In the genomic region with DNA sequence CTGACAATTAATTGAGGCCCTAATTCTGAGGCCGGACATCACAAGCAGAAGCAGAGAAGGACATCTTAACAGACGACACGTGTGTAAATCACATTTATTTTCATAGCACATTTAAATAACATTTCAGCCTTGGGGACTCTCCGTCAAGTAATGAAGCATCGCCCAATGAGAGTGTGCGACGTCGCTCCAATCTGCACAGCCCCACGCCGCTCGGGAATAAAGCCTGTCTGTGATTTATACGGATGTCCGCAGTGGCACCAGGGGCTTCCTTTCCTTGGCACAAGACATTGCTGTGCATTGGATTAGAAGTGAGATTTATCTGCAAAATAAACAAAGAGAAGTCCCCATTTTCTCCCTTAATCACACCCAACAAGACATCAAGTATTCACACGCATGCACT, we compare ENCODE assay signal across 24 mouse cellular contexts.
DNase-seq lines count a peak whose midpoint lies in the region; ATAC-seq lines count a peak whose summit lies in the region.
"Had no signal": no experiment of that assay in that cellular context is flagged by ENCODE, and none has a peak within 500 bp of the region (broad histone marks: within the 10 kb centered on the region; RNA-seq: fewer than 3 reads in every experiment).

No protein-coding gene starts in this region.

- no peak for ATAC-seq in embryonic facial prominence, embryonic 13.5 days (ENCODE audit: insufficient number of reproducible peaks, insufficient read depth, low FRiP score, low TSS enrichment, low read depth)
- ATAC-seq in embryonic facial prominence, embryonic 15.5 days (ENCODE audit: insufficient number of reproducible peaks, low FRiP score, low TSS enrichment, low read depth), result no peak
- no peak for ATAC-seq in limb, embryonic 15.5 days (ENCODE audit: insufficient number of reproducible peaks, low FRiP score, low TSS enrichment, low read depth)
- peak; percentile 41; the same call in 1 of the 2 replicates for ATAC-seq in neural tube, embryonic 15.5 days (ENCODE audit: low FRiP score)
- no peak for ATAC-seq in inflammation-experienced regulatory T-cells, adult 6 months
- ATAC-seq: forebrain, embryonic 14.5 days; forebrain, embryonic 16.5 days; Patski had no signal

- no peaks in the 10 kb centered on the region for H3K9me3 ChIP-seq in embryonic facial prominence, embryonic 13.5 days
- H3K9me3 ChIP-seq in embryonic facial prominence, embryonic 10.5 days, result no peaks in the 10 kb centered on the region
- H3K9me3 ChIP-seq in embryonic facial prominence, embryonic 15.5 days (replicated peaks), result no peaks in the 10 kb centered on the region
- H3K9me3 ChIP-seq in limb, embryonic 15.5 days, result no peaks in the 10 kb centered on the region
- no peaks in the 10 kb centered on the region for H3K9me3 ChIP-seq in neural tube, embryonic 15.5 days (replicated peaks)
- H3K9me3 ChIP-seq: forebrain, embryonic 10.5 days; forebrain, embryonic 12.5 days; G1E had no signal

- no peak overlapping the region for H3K4me2 ChIP-seq in embryonic facial prominence, embryonic 13.5 days
- no peak overlapping the region for H3K4me2 ChIP-seq in embryonic facial prominence, embryonic 15.5 days (replicated peaks)
- no peak overlapping the region for H3K4me2 ChIP-seq in limb, embryonic 15.5 days
- peak overlapping the region; percentile 23 for H3K4me2 ChIP-seq in neural tube, embryonic 15.5 days
- H3K4me2 ChIP-seq: forebrain, embryonic 12.5 days had no signal

- no peak overlapping the region for H3K4me3 ChIP-seq in embryonic facial prominence, embryonic 13.5 days
- no peak overlapping the region for H3K4me3 ChIP-seq in embryonic facial prominence, embryonic 10.5 days
- no peak overlapping the region for H3K4me3 ChIP-seq in embryonic facial prominence, embryonic 15.5 days (replicated peaks)
- H3K4me3 ChIP-seq in limb, embryonic 15.5 days, result no peak overlapping the region
- no peak overlapping the region for H3K4me3 ChIP-seq in neural tube, embryonic 15.5 days (replicated peaks)
- H3K4me3 ChIP-seq: erythroblast, embryonic 14.5 days; forebrain, embryonic 10.5 days; forebrain, embryonic 12.5 days had no signal

- H3K9ac ChIP-seq in embryonic facial prominence, embryonic 13.5 days, result no peak overlapping the region
- no peak overlapping the region for H3K9ac ChIP-seq in embryonic facial prominence, embryonic 15.5 days
- no peak overlapping the region for H3K9ac ChIP-seq in limb, embryonic 15.5 days
- H3K9ac ChIP-seq in neural tube, embryonic 15.5 days (replicated peaks), result no peak overlapping the region
- H3K9ac ChIP-seq: forebrain, embryonic 12.5 days had no signal

- no peaks in the 10 kb centered on the region for H3K36me3 ChIP-seq in embryonic facial prominence, embryonic 13.5 days
- H3K36me3 ChIP-seq in embryonic facial prominence, embryonic 10.5 days (replicated peaks), result no peaks in the 10 kb centered on the region
- no peaks in the 10 kb centered on the region for H3K36me3 ChIP-seq in embryonic facial prominence, embryonic 15.5 days
- H3K36me3 ChIP-seq in limb, embryonic 15.5 days, result no peaks in the 10 kb centered on the region
- no peaks in the 10 kb centered on the region for H3K36me3 ChIP-seq in neural tube, embryonic 15.5 days
- H3K36me3 ChIP-seq: forebrain, embryonic 10.5 days; forebrain, embryonic 12.5 days; G1E had no signal

- DNase-seq in embryonic facial prominence, embryonic 10.5 days (ENCODE audit: low spot score), result no peak
- DNase-seq in ovary, postnatal 10 days (ENCODE audit: low spot score), result no peak
- DNase-seq: adrenal gland, adult 8-10 months; adrenal gland, postnatal 14 days; adrenal gland, postnatal 36 days; B cell, adult 2 months; cerebellum, adult 11-12 months; cerebellum, adult 2 months; cerebellum, adult 9-10 months; cerebellum, postnatal 10 days; cerebellum, postnatal 25 days had no signal

- 88% methylated on average over 14 of the region's 14 CpGs for WGBS in embryonic facial prominence, embryonic 13.5 days
- 91% methylated on average over 14 of the region's 14 CpGs for WGBS in embryonic facial prominence, embryonic 10.5 days
- WGBS in embryonic facial prominence, embryonic 15.5 days, result 82% methylated on average over 14 of the region's 14 CpGs
- WGBS in limb, embryonic 15.5 days, result 71% methylated on average over 14 of the region's 14 CpGs
- 35% methylated on average over 14 of the region's 14 CpGs for WGBS in neural tube, embryonic 15.5 days

- H3K4me1 ChIP-seq in embryonic facial prominence, embryonic 13.5 days, result no peaks in the 10 kb centered on the region
- no peaks in the 10 kb centered on the region for H3K4me1 ChIP-seq in embryonic facial prominence, embryonic 10.5 days
- no peaks in the 10 kb centered on the region; the same call in 1 of the 2 replicates for H3K4me1 ChIP-seq in embryonic facial prominence, embryonic 15.5 days
- H3K4me1 ChIP-seq in limb, embryonic 15.5 days, result peaks cover 28% of the 10 kb centered on the region; the same call in 1 of the 2 replicates
- H3K4me1 ChIP-seq in neural tube, embryonic 15.5 days, result 0 out of 2 replicates have a peak, but pooled peaks cover 4% of the 10 kb centered on the region
- H3K4me1 ChIP-seq: forebrain, embryonic 10.5 days; forebrain, embryonic 12.5 days had no signal

- H3K27ac ChIP-seq in embryonic facial prominence, embryonic 13.5 days, result peak overlapping the region; percentile 16; the same call in 1 of the 2 replicates
- H3K27ac ChIP-seq in embryonic facial prominence, embryonic 10.5 days (replicated peaks), result no peak overlapping the region
- 0 out of 2 replicates have a peak overlapping the region, but pooled peaks have one; percentile 30 for H3K27ac ChIP-seq in embryonic facial prominence, embryonic 15.5 days (replicated peaks)
- H3K27ac ChIP-seq in limb, embryonic 15.5 days, result peak overlapping the region; percentile 50; the same call in 1 of the 2 replicates
- no peak overlapping the region for H3K27ac ChIP-seq in neural tube, embryonic 15.5 days (replicated peaks)
- H3K27ac ChIP-seq: forebrain, embryonic 10.5 days; forebrain, embryonic 12.5 days had no signal

- H3K27me3 ChIP-seq in embryonic facial prominence, embryonic 13.5 days, result peaks cover 51% of the 10 kb centered on the region
- peaks cover 45% of the 10 kb centered on the region for H3K27me3 ChIP-seq in embryonic facial prominence, embryonic 10.5 days (replicated peaks; ENCODE audit: low read depth, poor library complexity, severe bottlenecking)
- peaks cover 21% of the 10 kb centered on the region for H3K27me3 ChIP-seq in embryonic facial prominence, embryonic 15.5 days
- peaks cover 7% of the 10 kb centered on the region for H3K27me3 ChIP-seq in limb, embryonic 15.5 days
- H3K27me3 ChIP-seq in neural tube, embryonic 15.5 days (replicated peaks), result 0 out of 2 replicates have a peak, but pooled peaks cover 4% of the 10 kb centered on the region
- H3K27me3 ChIP-seq: CH12.LX had no signal

Comparison
In these comparisons a context has a peak if more than half of its experiments do, and no peak if none do; other contexts are left out.
1. H3K27ac ChIP-seq: peak in embryonic facial prominence, embryonic 13.5 days (single experiment), embryonic facial prominence, embryonic 15.5 days (single experiment) and limb, embryonic 15.5 days (single experiment); none in embryonic facial prominence, embryonic 10.5 days (single experiment) and neural tube, embryonic 15.5 days (single experiment).